Mouse (Mus musculus): ENCODE measurements around the gene Brk1. TPM values are rescaled to one million over a fixed set of nuclear protein-coding genes. Genes with fewer than 3 reads are reported as not detected.

Gene Brk1
- polyA plus RNA-seq, 1 experiment from 2014 or later, result 204 TPM

DNA sequence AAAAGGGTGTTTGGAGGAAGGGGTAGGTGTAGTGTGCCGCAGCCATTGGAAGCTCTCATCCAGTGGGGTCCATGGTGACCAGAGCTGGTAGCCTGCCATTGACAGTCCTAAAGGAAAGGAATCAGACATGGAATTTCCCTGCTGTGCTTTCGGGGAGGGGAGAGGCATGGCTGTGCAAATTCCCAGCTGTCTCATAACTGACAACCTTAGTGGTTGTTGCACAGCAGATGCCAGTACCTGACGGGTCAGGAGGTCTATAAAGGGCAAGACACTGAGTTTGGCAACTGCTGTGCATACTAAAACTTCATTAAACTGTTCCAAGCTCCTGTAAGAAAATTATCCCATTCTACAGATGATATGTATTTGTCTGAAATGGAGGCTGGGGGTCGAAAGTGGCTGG is 6.6 kb upstream of the Brk1 start:
- no peaks in the 10 kb centered on the region for H3K4me1 ChIP-seq (ENCODE audit: control insufficient read depth, insufficient read depth, low read length)
- WGBS, result 83% methylated on average over 4 of the region's 4 CpGs
- H3K9ac ChIP-seq (ENCODE audit: low read length), result no peak overlapping the region
- H3K36me3 ChIP-seq (ENCODE audit: control insufficient read depth, insufficient read depth, low read length), result no peaks in the 10 kb centered on the region
- no peak overlapping the region for H3K4me2 ChIP-seq (ENCODE audit: low read depth, low read length)
- no peak overlapping the region for H3K4me3 ChIP-seq (replicated peaks; ENCODE audit: low read length)
- H3K27me3 ChIP-seq (ENCODE audit: control insufficient read depth, insufficient read depth, low read length), result no peaks in the 10 kb centered on the region
- no peak for ATAC-seq (ENCODE audit: insufficient read depth, low FRiP score)
- no peak overlapping the region for H3K27ac ChIP-seq (ENCODE audit: low read length)
- no peaks in the 10 kb centered on the region for H3K9me3 ChIP-seq (replicated peaks; ENCODE audit: control insufficient read depth, low read length)

DNA sequence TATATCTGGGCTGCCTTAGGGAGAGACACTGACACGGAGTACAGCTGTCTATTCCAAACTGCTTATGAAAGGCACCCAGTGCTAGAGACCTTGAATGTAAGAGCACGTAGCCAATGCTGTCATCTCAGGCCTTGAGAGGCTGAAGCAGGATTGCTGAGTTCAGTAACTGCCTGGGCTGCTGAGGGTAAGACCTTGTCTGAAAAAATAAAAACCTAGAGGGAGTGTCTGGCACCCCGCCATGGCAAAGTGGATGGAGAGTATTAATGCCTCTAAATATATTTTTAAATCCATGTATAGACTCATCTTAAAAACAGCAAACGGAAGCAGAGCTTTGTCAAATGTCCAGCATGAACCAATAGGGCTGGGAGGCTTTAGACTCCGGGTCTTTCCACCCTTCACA is 4.7 kb upstream of the Brk1 start:
- ATAC-seq (ENCODE audit: insufficient read depth, low FRiP score), result no peak
- Histone ChIP-seq H3K27ac (ENCODE audit: low read length) (no peak overlapping the region), H3K9ac (ENCODE audit: low read length) (0 out of 2 replicates have a peak overlapping the region, but pooled peaks have one; percentile 52), H3K4me3 (replicated peaks; ENCODE audit: low read length) (no peak overlapping the region), H3K36me3 (ENCODE audit: control insufficient read depth, insufficient read depth, low read length) (no peaks in the 10 kb centered on the region), H3K4me2 (ENCODE audit: low read depth, low read length) (no peak overlapping the region), H3K9me3 (replicated peaks; ENCODE audit: control insufficient read depth, low read length) (no peaks in the 10 kb centered on the region), H3K27me3 (ENCODE audit: control insufficient read depth, insufficient read depth, low read length) (no peaks in the 10 kb centered on the region), H3K4me1 (ENCODE audit: control insufficient read depth, insufficient read depth, low read length) (no peaks in the 10 kb centered on the region)
- 56% methylated on average over 5 of the region's 5 CpGs for WGBS

DNA sequence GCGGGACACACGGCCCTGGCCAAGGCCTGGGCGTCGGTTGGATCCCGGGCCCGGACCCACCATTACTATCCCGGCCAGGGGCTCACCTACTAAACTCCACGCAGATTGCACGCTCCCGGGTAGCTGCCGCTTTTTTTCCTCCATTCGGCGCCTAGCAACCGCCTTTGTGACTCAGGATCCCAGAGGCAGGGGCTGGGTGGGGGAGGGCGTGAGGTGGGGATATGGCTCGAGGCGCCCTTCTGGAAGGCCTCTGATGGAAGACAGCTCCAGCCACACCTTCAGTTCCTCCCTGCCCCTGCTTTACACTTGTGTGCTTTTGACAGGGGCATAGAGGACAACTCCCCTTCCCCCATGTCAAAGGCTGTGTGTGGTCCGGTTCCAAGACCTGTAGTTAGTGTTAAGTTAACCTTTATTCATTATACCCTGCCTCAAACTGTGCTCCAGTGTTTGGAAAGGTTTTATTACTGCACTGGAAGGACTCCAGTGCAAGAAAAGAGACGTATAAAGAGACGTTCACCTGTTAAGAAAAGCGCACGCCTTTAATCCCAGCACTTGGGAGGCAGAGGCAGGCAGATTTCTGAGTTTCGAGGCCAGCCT is 3.9 kb upstream of the Brk1 start, which contains the start of gene Fancd2os:
Fancd2os (minus strand) TSS at position 173 of the 597 bp plus-strand sequence.
- H3K4me2 ChIP-seq (ENCODE audit: low read depth, low read length), result no peak within 1 kb of the TSS
- peaks cover 4% of the 10 kb centered on the region for H3K4me1 ChIP-seq (ENCODE audit: control insufficient read depth, insufficient read depth, low read length)
- peak within 1 kb of the TSS; percentile 52; the same call in 1 of the 2 replicates for H3K9ac ChIP-seq (ENCODE audit: low read length)
- no peak within 1 kb of the TSS for H3K27ac ChIP-seq (ENCODE audit: low read length)
- no peak within 1 kb of the TSS for H3K4me3 ChIP-seq (replicated peaks; ENCODE audit: low read length)
- no peaks in the 10 kb centered on the region for H3K9me3 ChIP-seq (replicated peaks; ENCODE audit: control insufficient read depth, low read length)
- WGBS, result 39% methylated on average over 23 of the region's 23 CpGs
- no peaks in the 10 kb centered on the region for H3K27me3 ChIP-seq (ENCODE audit: control insufficient read depth, insufficient read depth, low read length)
- ATAC-seq (ENCODE audit: insufficient read depth, low FRiP score), result no peak
- H3K36me3 ChIP-seq (ENCODE audit: control insufficient read depth, insufficient read depth, low read length), result no peaks in the 10 kb centered on the region

DNA sequence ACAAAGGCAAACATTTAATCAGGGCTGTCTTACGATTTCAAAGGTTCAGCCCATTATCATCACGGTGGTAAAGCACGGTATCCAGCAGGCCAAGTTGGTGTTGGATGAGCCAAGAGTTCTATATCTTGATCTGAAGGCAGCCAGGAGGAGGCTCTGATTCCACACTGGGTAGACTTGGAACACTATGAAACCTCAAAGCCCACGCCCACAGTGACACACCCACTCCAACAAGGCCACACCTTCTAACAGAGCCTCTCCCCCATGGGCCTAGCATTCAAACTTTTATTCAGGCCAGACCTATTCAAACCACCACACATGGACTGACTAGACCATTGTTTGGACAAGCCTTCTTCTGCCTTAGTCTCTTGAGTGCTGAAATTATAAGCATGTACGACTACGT is 1.8 kb upstream of the Brk1 start:
- ATAC-seq (ENCODE audit: insufficient read depth, low FRiP score), result no peak
- Histone ChIP-seq H3K9ac (ENCODE audit: low read length) (no peak overlapping the region), H3K9me3 (replicated peaks; ENCODE audit: control insufficient read depth, low read length) (no peaks in the 10 kb centered on the region), H3K27me3 (ENCODE audit: control insufficient read depth, insufficient read depth, low read length) (no peaks in the 10 kb centered on the region), H3K36me3 (ENCODE audit: control insufficient read depth, insufficient read depth, low read length) (no peaks in the 10 kb centered on the region; the same call in 1 of the 2 replicates), H3K4me3 (replicated peaks; ENCODE audit: low read length) (no peak overlapping the region), H3K27ac (ENCODE audit: low read length) (no peak overlapping the region), H3K4me1 (ENCODE audit: control insufficient read depth, insufficient read depth, low read length) (peaks cover 15% of the 10 kb centered on the region), H3K4me2 (ENCODE audit: low read depth, low read length) (no peak overlapping the region)
- WGBS, result 87% methylated on average over 6 of the region's 6 CpGs

DNA sequence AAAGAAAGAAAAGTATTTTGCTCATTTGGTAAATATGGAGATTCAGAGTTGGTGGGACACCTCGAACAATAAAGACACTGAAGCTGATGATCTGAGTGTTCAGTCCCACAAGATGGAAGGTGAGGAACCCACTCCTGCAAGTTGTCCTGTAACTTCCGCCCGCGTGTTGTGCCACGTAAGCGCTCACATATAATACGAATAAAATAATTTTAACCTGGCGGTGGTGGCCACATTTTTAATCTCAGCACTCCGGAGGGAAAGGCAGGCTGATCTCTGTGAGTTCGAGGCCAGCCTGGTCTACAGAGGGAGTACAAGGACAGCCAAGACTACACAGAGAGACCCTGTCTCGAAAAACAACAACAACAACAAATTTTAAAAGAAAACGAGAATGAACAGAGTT is 579 bp upstream of the Brk1 start:
- WGBS, result 53% methylated on average over 12 of the region's 12 CpGs
- Histone ChIP-seq H3K27me3 (ENCODE audit: control insufficient read depth, insufficient read depth, low read length) (no peaks in the 10 kb centered on the region), H3K36me3 (ENCODE audit: control insufficient read depth, insufficient read depth, low read length) (no peaks in the 10 kb centered on the region; the same call in 1 of the 2 replicates), H3K4me3 (replicated peaks; ENCODE audit: low read length) (peak overlapping the region; percentile 92), H3K4me2 (ENCODE audit: low read depth, low read length) (peak overlapping the region; percentile 90), H3K4me1 (ENCODE audit: control insufficient read depth, insufficient read depth, low read length) (peaks cover 15% of the 10 kb centered on the region), H3K9ac (ENCODE audit: low read length) (peak overlapping the region; percentile 90), H3K27ac (ENCODE audit: low read length) (peak overlapping the region; percentile 90; the same call in 1 of the 2 replicates), H3K9me3 (replicated peaks; ENCODE audit: control insufficient read depth, low read length) (no peaks in the 10 kb centered on the region)
- no peak for ATAC-seq (ENCODE audit: insufficient read depth, low FRiP score)

DNA sequence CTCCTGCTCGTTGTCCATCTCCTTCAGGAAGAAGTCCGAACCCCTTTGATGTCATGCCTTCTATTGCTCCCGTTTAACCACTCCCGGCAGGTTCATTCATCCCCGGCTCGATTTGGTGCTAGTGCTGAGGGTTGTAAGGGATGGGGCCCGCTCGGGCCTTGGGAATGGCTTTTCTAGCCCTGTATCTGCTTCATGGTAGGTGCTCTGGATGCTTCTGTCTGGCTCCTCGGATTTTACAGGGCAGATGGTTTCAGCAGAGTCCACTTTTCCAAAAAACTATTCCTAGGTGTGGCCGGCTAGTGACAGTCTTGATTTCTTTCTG is 613 bp downstream of the Brk1 start:
- peak overlapping the region; percentile 92 for H3K4me3 ChIP-seq (replicated peaks; ENCODE audit: low read length)
- H3K9me3 ChIP-seq (replicated peaks; ENCODE audit: control insufficient read depth, low read length), result no peaks in the 10 kb centered on the region
- peak overlapping the region; percentile 90; the same call in 1 of the 2 replicates for H3K27ac ChIP-seq (ENCODE audit: low read length)
- ATAC-seq (ENCODE audit: insufficient read depth, low FRiP score), result no peak
- 4% methylated on average over 10 of the region's 10 CpGs for WGBS
- H3K4me2 ChIP-seq (ENCODE audit: low read depth, low read length), result peak overlapping the region; percentile 90
- no peaks in the 10 kb centered on the region for H3K27me3 ChIP-seq (ENCODE audit: control insufficient read depth, insufficient read depth, low read length)
- H3K36me3 ChIP-seq (ENCODE audit: control insufficient read depth, insufficient read depth, low read length), result no peaks in the 10 kb centered on the region; the same call in 1 of the 2 replicates
- H3K4me1 ChIP-seq (ENCODE audit: control insufficient read depth, insufficient read depth, low read length), result peaks cover 15% of the 10 kb centered on the region
- H3K9ac ChIP-seq (ENCODE audit: low read length), result peak overlapping the region; percentile 90

DNA sequence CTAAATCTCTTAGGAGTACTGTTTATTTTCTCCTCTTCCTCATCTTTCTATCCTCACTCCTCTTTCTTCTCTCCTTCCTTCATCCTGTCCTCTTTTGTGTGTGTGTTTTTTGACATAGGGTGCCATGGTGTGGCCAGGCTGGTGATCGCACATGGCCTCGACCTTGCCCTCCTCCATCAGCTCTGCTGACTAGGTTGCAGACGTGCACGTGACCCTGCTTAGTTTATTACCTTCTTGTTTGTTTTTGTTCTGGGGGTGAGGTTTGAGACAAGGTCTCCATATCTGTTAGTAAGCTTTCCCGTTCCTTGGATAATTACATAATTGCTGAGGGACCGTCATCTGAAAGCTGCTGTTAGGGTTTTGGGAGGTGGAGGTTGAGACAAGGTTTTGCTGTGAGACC is 4.3 kb downstream of the Brk1 start:
- no peaks in the 10 kb centered on the region for H3K9me3 ChIP-seq (replicated peaks; ENCODE audit: control insufficient read depth, low read length)
- ATAC-seq (ENCODE audit: insufficient read depth, low FRiP score), result no peak
- no peak overlapping the region for H3K27ac ChIP-seq (ENCODE audit: low read length)
- H3K4me1 ChIP-seq (ENCODE audit: control insufficient read depth, insufficient read depth, low read length), result peaks cover 15% of the 10 kb centered on the region
- peaks cover 4% of the 10 kb centered on the region; the same call in 1 of the 2 replicates for H3K36me3 ChIP-seq (ENCODE audit: control insufficient read depth, insufficient read depth, low read length)
- H3K9ac ChIP-seq (ENCODE audit: low read length), result no peak overlapping the region
- no peak overlapping the region for H3K4me2 ChIP-seq (ENCODE audit: low read depth, low read length)
- no peak overlapping the region for H3K4me3 ChIP-seq (replicated peaks; ENCODE audit: low read length)
- 73% methylated on average over 6 of the region's 6 CpGs for WGBS
- H3K27me3 ChIP-seq (ENCODE audit: control insufficient read depth, insufficient read depth, low read length), result no peaks in the 10 kb centered on the region

DNA sequence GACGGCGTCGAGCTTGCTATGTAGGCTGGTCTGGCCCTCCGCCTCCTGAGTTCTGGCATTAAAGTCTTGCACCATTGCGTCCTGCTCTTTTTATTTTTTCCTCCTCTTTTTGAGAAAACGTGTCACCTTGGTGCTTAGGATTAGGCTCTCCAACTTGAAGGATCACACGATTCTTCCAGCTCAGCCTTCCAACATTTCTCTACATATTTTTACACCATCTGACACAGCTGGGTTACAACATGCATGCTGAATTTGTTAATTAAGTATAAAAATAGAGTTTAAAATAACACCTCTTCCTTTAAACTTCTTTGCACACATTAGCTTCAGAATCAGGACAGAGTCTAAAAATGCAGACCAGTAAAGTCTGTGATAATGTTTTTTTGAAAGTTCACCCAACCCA is 4.7 kb downstream of the Brk1 start:
- Histone ChIP-seq H3K36me3 (ENCODE audit: control insufficient read depth, insufficient read depth, low read length) (peaks cover 7% of the 10 kb centered on the region; the same call in 1 of the 2 replicates), H3K4me2 (ENCODE audit: low read depth, low read length) (no peak overlapping the region), H3K4me3 (replicated peaks; ENCODE audit: low read length) (no peak overlapping the region), H3K27me3 (ENCODE audit: control insufficient read depth, insufficient read depth, low read length) (no peaks in the 10 kb centered on the region), H3K9ac (ENCODE audit: low read length) (no peak overlapping the region), H3K9me3 (replicated peaks; ENCODE audit: control insufficient read depth, low read length) (no peaks in the 10 kb centered on the region), H3K27ac (ENCODE audit: low read length) (no peak overlapping the region), H3K4me1 (ENCODE audit: control insufficient read depth, insufficient read depth, low read length) (peaks cover 15% of the 10 kb centered on the region)
- WGBS, result 92% methylated on average over 7 of the region's 7 CpGs
- ATAC-seq (ENCODE audit: insufficient read depth, low FRiP score), result no peak

DNA sequence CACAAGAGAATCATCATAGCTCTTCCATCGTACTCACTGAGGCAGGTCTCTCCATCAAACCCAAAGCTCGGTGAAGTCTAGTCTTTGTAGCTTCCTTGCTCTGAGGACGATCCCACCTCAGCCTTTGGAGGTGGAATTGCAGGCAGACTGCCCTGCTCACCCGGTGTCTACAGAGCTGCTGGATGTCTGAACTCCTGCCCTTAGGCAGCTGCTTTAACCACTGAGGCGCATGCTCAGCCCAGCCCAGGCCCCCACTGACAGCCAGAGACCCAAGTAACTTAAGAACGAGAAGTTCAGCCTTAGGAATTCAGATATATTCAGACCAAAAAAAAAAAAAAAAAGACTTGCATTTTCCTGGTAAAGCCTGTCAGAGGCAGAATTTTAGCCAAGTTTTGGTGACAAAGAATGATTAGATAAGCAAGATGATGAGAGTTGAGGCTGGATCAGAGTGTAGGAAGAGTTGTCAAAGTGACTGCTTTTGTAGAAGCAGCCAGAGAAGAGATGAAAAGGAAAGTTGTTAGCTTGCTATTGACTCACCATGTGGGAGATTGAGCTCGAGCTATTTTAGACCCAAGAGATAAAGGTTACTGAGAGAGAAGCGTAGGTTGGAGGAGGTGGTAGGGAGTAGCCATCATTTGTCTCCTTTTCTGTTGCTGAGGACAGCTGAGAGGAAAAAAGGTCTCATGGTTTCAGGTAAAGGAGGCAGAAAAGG is 7.8 kb downstream of the Brk1 start:
- Histone ChIP-seq H3K27ac (ENCODE audit: low read length) (no peak overlapping the region), H3K4me3 (replicated peaks; ENCODE audit: low read length) (no peak overlapping the region), H3K4me2 (ENCODE audit: low read depth, low read length) (no peak overlapping the region), H3K9me3 (replicated peaks; ENCODE audit: control insufficient read depth, low read length) (no peaks in the 10 kb centered on the region), H3K36me3 (ENCODE audit: control insufficient read depth, insufficient read depth, low read length) (peaks cover 20% of the 10 kb centered on the region; the same call in 1 of the 2 replicates), H3K4me1 (ENCODE audit: control insufficient read depth, insufficient read depth, low read length) (no peaks in the 10 kb centered on the region), H3K9ac (ENCODE audit: low read length) (no peak overlapping the region), H3K27me3 (ENCODE audit: control insufficient read depth, insufficient read depth, low read length) (no peaks in the 10 kb centered on the region)
- 85% methylated on average over 8 of the region's 8 CpGs for WGBS
- ATAC-seq (ENCODE audit: insufficient read depth, low FRiP score), result no peak
